Mouse (Mus musculus): ENCODE results near the gene Cyth2.

The Cyth2 gene

DNA sequence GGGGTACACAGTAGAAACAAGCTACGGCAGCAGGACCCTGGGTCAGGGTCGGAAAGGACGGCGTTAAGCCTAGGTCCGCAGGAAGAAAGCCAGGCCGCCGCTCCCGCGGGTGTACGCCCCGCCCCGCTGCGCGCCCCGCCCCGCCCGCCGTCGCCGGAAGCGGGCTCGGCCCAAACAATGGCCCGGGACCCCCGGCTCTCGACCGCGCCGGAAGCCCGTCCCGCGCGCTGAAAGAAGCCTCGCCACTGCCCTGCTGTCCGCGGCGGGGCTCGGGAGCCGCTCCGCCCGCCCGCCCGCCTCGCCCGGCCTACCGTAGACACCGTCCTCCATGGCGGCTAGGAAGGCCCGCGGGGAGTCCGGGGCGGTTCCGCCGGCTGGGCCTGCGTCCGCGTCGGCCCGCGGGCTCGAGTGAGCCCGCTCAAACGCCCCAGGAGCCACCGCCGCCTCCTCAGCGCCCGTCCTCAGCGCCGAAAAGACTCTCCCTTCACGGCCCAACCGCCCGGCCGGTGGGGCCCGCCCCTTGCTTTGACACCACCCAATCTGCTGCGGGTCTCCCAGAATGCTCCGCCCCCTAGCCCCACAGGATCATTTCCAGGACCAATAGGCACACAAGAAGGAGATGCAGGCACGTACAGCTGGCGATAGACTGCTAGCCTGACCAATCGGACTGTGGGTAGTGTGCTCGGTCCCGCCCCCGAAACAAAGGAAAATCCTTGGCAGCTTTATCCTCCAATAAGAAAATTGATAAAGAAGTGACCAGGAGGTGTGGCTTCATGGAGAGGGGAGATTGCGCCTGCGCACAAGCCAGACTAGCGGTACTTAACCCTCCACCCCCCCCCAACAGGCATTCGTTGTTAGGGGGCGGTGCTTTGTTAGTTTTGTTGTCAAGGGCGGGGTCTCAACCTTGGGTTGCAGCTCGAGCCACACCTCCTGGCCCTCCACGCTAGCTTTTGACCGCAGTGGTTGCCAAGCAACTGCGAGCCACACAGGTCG is at the start of gene Cyth2:
Gene Cyth2 (minus strand): TSS at position 795 of the 993 bp plus-strand sequence.
- DNase-seq (ENCODE audit: low read depth in 2 of 2, low spot score in 2 of 2): peak; percentile 99 to 100

DNA sequence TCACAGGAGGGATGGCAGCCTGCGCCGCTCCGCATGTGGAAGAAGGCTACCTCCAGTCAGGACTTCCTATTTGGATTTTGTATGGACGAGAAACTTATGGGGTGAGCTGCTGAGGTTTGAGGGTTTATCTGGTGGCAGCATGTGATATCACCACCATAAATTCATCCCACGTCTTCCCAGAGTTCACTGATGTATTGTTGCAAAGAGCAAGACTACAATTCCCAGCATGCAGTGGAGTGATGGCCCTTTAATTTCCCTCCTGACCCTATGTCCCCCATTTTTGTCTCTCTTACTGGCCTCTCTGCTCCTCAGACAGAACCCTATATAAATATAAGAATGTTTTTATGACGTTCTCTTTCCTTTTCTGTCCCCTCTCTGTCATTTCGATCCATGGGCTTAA is 48.4 kb upstream of the Cyth2 start:
- DNase-seq (ENCODE audit: low read depth in 2 of 2, low spot score in 2 of 2): no peak

DNA sequence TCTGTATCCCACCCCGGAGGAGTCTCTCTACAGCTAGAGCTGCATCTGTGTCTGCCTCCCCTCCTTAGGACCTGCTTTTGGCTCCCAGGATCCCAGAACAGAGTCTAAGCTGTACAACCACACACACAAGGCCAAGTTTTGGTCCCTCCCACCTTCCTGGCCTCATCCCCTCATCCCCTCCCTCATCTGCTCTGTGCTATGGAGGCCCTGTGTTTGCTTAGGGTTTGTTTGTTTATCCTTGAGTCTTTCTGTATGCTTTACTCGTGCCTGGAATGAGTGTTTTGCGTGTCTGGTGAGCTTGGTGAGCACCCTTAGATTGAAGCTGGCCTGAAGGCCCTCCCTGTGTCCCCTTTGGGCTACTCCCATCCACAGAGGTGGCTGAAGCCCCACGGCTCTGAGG is 44.6 kb upstream of the Cyth2 start:
- no peak for DNase-seq (ENCODE audit: low read depth in 2 of 2, low spot score in 2 of 2)

DNA sequence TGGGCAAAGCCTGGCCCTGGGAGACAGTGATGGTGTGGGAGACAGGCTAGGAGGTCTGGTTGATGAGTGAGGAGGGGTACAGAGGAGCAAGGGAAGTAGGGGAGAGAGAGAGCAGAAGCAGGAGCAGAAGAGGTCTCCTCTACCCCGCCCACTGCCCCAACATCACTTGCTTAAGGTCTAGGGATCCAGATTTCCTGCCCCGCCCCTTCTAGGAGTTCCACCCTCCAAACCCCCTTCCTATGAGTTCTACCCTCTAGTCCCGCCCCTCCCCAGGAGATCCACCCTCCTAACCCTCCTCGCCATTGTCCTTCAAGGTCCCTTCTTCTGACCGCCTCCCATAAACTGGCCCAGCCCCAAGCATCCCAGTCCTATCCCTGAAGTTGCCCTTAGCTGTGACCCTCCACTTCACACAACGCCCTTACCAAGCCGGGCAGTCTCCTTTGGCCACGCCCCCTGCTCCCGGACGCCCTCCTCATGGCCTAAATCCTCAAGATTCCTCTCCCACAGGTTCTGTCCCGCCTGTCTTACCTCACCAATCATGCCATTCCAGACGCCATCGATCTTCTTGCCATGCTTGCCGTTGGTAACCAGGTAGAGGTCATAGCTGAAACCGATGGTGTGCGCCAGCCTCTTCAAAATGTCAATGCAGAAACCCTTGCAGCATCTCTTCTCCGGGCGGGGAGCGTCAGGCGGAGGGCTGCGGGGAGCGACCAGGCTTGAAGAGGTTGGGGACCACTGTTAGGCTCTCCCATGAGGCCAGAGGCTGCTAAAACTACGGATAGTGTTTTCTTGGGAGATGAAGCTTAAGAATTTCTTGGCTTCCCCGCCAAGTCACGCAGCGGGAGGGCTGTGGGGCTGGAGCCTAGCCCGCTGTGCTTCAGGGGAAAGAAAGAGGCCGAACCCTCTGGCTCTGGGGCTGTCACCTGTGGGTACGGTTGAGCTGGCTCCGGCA is 42.8 kb upstream of the Cyth2 start:
- no peak for DNase-seq (ENCODE audit: low read depth in 2 of 2, low spot score in 2 of 2)

DNA sequence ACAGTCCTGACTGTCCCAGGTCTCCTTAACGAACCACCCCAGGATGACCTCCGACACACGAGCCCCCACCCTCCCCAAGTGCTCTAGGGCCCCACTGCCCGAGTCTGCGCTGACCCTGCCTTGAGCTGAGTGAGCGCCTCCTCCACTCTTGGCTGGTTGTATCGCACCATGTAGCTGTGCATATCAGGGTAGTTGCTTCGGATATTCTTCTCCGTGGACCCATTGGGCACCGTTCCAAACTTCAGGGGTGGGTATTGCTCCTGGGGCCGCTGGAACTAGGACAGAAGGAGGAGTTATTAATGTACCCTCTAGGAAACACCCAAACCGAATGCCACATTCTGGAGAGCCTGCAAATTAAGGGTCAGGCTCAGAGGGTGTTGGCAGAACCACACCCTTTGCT is 38.7 kb upstream of the Cyth2 start:
- DNase-seq (ENCODE audit: low read depth in 2 of 2, low spot score in 2 of 2): no peak

DNA sequence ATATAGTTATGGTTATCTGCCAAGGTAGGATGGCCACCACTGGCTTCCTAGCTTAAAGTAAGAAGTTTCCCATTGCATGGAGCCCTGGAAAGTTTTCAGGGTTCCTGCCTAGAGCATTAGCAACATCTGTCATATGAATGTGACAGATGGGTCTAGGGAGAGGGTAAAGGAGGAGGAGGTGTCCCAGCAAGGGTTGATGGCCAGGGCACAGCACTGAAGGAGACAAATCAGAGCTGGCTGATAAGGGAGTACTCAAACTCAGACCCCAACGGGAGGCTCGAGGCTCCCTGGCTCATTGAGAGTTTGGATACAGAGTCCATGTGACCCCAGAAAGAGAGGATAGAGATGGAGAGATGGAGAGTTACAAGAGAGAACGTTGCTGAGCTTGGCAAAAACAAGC is 36.3 kb upstream of the Cyth2 start:
- no peak for DNase-seq (ENCODE audit: low read depth in 2 of 2, low spot score in 2 of 2)

DNA sequence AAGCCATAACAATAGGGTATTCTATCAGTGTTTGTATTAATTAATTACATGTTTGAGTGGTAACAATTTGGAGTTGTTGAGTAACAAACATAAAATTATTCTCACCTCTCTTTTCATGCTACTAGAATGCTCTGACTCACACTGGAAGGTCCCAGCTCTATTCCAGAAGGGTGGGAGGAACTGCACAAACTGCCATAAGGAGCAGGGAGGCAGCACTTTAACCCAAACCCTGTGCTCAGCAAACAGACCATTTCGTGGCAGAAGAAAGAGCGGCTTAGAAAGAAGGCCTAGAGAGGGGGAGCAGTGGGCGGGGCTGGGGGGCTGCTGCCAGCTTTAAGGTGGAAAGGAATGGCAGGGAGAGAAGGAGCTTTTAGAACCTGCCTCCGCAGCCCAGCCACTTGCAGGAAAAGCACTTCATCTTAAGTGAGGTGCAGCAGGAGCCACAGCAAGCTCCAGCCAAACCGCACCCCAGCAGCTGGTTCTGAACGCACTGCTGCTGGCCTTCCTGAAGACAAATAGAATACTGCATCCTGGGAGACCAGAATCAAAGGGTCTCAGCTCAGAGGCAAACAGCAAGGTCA is 34.2 kb upstream of the Cyth2 start:
- DNase-seq (ENCODE audit: low read depth in 2 of 2, low spot score in 2 of 2): no peak

DNA sequence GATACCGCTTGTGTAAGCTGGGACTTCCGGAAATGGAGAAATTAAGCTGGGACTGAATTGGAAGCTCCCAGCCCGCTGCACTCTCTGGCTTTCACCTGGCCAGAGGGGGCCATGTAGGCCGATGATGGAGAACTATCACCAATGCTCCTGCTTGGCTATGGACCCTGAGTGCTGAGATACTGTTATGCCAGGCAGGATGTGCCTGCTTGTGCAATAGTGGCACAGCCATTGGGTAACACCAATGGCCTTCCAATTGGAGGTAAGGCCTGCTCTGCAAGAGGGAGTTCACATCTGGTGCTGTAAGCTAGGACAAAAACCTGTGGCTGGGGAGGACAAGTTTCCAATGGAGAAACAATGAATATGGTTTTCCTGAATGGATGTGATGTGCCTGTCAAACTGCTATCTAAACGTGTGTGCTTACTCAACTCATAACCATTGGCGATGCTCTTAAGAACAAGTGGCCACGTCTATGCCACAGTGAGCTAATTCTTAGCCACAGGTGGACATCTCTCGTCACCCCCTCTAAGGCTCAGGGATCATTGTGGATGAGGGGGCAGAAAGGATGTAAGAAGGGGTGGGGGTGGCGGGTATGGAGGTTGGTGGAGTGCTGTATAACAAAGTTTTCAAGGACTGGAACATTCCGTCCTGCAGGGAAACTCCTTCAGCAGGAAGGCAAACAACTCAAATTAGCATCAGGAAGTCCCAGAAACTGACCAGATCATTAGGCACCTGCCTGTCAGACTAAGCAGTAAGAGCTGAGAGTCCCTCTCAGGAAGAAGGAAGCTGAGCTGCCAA is 28.8 kb upstream of the Cyth2 start:
- DNase-seq (ENCODE audit: low read depth in 2 of 2, low spot score in 2 of 2): no peak

DNA sequence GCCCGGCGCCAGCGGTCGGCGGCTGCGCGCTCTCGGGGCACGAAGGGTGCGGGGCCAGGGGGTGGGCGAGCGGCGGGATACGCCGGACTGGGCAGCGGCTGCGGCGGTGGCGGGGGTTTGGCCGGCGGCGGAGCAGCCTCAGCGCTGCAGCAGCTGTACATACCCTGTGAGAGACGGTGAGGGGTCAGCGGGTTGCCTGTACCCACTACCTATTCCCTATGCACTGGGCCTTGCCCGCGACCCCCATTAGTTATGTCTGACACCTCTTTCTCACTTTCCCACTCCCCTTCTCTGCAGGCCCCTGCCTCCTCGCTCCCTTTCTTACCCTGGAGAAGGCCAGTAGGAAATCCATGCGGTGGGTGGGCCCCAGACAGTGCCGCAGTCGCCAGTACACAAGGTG is 19.5 kb upstream of the Cyth2 start:
- no peak for DNase-seq (ENCODE audit: low read depth in 2 of 2, low spot score in 2 of 2)

DNA sequence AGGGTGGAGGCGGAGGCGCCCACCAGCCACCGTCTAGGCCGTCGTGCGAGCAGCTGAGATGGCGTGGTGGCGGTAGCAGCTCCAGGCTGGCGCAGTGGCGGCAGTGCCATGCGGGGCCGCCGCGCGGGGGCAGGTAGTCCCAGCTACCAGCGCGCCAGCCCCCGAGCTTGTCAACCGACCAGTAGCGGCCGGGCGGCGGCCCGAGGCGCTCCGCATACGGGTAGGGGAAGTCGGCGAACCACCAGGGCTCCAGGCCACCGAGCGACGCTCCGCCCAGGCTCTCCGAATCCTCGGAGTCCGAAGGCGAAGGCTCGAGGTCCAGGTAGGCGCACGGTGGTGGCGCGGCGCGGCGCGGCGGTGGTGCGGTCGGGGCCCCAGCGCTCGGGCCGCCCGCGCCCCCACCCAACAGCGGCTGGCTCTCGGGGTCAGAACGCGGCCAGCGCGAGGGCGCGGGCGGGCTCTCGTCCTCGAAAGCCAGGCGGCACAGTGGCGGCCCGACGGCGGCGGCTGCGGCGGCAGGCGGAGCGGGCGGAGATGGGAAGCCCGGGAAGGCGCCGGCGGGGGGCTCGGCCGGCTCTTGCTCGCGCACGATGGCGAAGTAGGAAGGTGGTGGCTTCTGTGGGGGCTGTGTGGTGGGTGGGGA is 18.9 kb upstream of the Cyth2 start:
- DNase-seq (ENCODE audit: low read depth in 2 of 2, low spot score in 2 of 2): no peak

DNA sequence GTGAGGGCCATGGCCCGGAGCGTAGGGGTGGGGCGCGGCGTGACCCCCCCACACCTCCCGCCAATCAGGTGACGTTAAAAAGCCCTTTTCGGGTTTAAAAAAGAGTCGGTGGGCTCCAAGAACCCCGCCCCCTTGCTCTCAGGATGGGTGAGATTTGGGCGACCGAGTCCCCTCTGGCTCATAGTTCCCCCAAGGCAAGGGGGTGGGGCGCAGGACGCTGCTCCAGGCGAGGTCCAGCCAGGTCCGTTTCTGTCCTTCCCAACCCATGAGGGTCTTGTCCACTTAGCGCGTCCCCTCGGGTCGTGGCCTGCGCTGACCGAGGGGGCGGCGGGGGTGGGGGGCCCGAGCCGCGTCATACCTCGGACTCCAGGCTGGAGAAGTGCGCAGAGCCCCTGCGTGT is 18.0 kb upstream of the Cyth2 start:
- no peak for DNase-seq (ENCODE audit: low read depth in 2 of 2, low spot score in 2 of 2)

DNA sequence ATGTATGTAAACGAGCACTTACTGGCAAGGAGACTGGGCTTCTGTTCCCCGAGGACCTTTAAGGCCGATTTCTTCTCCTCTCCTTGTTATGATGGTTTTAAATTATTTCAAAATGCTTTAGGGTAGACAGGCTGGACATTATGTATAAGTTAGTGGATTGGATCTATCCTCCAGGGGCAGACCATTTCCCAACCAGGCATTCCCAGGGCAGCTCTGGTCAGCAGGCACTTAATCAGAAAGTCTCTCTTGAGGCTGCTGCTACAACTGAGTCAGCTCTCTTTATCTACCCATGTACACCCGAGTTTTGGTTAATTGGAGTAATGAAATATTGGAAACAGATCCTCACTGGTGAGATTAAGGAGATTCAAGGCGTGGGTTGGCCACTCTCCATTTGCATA is 16.7 kb upstream of the Cyth2 start:
- no peak for DNase-seq (ENCODE audit: low read depth in 2 of 2, low spot score in 2 of 2)

DNA sequence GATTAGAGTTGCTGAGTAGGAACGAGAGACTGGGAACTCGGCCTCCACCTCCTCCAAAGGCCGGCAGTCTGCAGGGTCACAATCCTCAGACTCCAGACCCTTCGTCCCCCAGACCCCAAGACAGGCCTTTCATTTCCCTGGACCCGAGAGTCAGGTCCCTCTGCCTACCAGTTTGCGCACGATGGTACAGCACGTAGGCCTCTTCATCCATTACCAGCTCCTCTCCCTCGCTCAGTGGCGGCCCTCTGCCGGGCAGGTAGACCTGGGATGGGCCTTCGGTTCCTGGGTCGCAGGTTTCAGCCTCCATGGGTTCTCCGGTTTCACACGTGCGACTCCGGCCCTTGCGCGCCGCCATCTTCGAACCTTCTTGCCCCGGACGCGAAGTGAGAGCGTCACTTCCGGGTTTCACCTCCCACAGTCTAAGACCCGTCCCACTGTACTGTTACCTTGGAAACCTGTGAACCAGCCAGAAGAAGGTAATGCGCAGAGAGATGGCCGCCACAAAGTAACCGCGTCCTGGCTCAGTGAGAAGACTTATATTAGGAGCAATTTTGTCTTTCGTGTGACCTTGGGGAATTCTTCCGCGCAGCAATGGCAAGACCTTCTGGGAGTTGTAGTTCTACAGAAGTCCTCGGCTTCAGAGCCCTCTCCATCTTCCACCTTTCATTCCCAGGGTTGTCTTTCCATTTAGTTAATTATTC is 16.2 kb upstream of the Cyth2 start, which contains the start of gene Grwd1:
Gene Grwd1 (minus strand): TSS at position 518 of the 701 bp plus-strand sequence.
- DNase-seq (ENCODE audit: low read depth in 2 of 2, low spot score in 2 of 2): peak; percentile 75 to 83

DNA sequence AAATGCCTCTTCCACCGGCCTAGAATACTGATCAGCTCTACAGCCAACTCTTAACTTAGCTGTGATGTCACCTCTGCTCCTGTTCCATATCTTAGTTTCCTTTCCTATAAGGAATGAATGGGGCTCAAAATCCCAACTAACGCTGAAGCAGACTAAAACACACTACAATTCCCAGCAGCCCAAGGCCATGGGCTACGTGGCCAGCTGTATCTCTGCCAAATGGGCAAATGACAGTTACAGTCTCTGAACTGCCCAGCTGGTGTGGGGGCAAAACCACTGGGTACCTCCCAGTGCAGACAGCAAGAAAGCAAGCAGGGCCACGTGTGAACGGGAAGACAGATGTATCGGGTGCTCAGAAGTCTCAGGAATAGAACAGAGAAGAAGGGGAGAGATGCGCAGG is 12.2 kb upstream of the Cyth2 start:
- no peak for DNase-seq (ENCODE audit: low read depth in 2 of 2, low spot score in 2 of 2)

DNA sequence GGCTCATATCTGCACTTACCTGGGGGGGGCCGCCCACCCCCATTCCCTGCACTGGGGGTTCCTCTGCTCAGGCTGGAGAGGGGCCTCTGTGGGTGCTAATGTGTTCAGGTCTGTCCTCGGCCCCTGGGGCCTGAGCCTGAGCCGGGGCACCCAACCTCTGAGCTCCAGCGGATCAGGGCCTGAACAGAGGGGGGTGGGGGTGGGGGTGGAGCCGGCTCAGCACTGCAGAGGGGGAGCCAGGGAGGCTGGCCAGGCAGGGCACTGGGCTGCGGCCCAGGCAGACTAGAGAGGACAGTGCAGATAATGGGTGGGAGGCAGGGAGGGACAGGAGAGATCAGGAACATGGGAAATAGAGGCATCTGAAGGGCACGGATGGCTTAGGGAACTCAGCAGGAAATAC is 10.2 kb upstream of the Cyth2 start, which contains the start of gene Kcnj14:
Gene Kcnj14 (minus strand): TSS at position 185 of the 400 bp plus-strand sequence.
- no peak for DNase-seq (ENCODE audit: low read depth in 2 of 2, low spot score in 2 of 2)

DNA sequence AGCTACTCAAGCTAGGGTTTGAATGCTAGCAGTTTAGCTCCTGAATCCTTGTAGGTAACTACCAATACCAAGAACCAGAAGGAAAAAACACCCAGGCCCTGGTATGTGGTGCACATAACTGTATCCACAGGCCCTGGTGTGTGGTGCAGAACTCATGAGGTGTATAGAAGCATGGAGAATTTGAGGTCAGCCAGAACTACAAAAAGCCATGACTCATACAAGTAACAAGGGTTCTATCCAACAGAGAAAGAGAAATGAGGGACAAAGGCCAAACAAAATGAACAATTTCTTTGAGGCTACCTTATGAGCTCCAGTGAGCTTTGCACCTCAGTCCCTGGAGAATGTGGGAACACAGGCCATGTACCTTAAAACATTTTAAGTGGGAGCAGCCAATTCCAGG is 6.5 kb upstream of the Cyth2 start:
- DNase-seq (ENCODE audit: low read depth in 2 of 2, low spot score in 2 of 2): no peak

DNA sequence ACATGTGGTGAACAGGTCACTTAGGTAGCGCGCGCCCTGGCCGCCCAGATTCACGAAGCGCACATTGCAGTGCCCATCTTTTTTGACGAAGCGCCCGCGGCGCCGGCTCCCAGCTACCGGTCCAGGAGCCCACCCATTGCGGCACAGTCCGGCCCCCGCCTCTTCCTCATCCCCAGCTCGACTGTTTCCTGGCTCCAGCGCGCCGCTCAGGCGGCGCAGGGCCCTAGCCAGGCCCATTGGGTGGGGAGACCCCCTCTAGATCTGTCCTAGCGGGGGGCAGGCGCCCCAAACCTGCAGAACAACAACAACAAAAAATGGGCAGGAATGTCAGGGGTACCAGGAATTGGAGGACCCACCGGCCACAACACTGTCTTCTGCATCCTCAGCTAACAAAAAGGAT is 5.5 kb upstream of the Cyth2 start:
- DNase-seq (ENCODE audit: low read depth in 2 of 2, low spot score in 2 of 2): no peak

DNA sequence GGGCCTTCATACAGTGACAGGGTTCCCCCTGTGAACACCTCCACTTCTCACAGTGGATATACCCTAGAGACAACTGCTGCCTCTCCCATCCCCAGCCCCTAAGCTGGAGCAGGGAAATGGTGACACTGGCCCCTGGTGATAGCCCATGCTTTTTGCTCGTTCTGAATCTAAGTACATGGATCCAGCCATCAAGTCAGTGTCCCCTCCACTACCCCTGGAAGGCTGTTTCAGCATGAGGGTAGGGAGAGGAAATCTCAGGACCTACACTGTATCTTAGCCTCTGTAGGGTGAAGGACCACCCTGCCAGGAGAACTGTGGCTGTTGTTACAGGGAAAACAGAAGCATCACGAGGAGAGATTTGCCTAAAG is 1.6 kb upstream of the Cyth2 start:
- DNase-seq (ENCODE audit: low read depth in 2 of 2, low spot score in 2 of 2): no peak

DNA sequence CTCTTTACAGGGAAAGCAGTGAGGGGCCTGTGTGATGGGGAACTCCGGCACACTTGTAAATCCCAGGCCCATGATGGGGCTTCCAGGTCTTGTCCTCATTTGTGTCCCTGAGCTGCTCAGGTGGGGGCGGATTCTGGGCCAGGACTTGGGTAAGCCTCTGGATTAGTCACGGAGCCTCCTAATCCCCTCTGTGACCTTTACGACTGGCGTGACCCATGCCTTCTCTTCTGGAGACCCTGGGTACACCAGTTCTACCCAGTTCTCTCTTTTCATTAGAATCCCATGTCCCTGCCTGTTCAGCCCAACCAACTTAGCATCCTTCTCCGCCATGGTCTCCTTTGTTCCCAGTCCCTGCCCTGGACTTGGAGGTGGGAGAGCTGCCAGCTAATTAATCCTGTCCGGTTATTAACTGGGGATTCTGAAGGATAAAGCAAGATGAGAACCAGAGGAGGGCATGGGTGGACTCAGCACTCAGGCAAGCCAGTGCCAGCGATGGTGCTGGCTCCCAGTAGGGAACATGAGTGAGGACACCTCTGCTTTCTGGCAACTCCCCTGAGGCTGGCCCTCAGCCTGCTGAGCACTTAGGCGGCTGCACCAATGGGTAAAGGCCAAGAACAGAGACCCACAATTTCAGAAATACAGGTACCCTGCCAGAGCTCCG is 1.1 kb upstream of the Cyth2 start:
- no peak for DNase-seq (ENCODE audit: low read depth in 2 of 2, low spot score in 2 of 2)
